Mouse (Mus musculus) brain, embryonic 14.5 days (tissue): ENCODE measurements around the gene Oaz1.
A peak's percentile ranks its signal among the peaks of the same experiment; 100 is the strongest.

Experiments used
- CTCF ChIP-seq: fragments of 200-500 bp; IDR thresholded peaks from 2 replicates; pipeline ENCODE4 v1.5.1; 2012; ENCODE audit warnings: inconsistent platforms, mild to moderate bottlenecking, moderate library complexity, borderline replicate concordance; ENCODE audit not compliant: insufficient read depth, insufficient read length; ENCODE audit errors: extremely low read depth
- POLR2A ChIP-seq: fragments of 200-500 bp; IDR thresholded peaks from 2 replicates; pipeline ENCODE4 v1.6.1; 2012; ENCODE audit warnings: mild to moderate bottlenecking, inconsistent platforms, borderline replicate concordance; ENCODE audit not compliant: poor library complexity, insufficient read depth, insufficient read length, severe bottlenecking; ENCODE audit errors: extremely low read depth

- TF ChIP-seq POLR2A (peak; percentile 89), CTCF (no peak)
Measured at GRCm38 (mm10) chr10:80854913-80855748, 28.7 kb downstream of the Oaz1 start, which contains the start of the genes Lsm7 and Sppl2b.
